Mouse (Mus musculus) myocyte (in vitro differentiated cells): ENCODE measurements around the gene Tenm4.

Experiments
- POLR2A ChIP-seq: IDR thresholded peaks from one replicate; pipeline ENCODE4 v1.6.1; 2011; ENCODE audit warnings: low read depth, mild to moderate bottlenecking, control low read depth, moderate library complexity; ENCODE audit not compliant: insufficient read length
- POLR2AphosphoS2 ChIP-seq: IDR thresholded peaks from one replicate; pipeline ENCODE4 v1.6.1; 2011; ENCODE audit warnings: low read depth, control low read depth; ENCODE audit not compliant: insufficient read length
- TCF3 ChIP-seq: IDR thresholded peaks from one replicate; pipeline ENCODE4 v1.6.1; 2011; ENCODE audit warnings: low read depth, control low read depth; ENCODE audit not compliant: insufficient read length

DNA sequence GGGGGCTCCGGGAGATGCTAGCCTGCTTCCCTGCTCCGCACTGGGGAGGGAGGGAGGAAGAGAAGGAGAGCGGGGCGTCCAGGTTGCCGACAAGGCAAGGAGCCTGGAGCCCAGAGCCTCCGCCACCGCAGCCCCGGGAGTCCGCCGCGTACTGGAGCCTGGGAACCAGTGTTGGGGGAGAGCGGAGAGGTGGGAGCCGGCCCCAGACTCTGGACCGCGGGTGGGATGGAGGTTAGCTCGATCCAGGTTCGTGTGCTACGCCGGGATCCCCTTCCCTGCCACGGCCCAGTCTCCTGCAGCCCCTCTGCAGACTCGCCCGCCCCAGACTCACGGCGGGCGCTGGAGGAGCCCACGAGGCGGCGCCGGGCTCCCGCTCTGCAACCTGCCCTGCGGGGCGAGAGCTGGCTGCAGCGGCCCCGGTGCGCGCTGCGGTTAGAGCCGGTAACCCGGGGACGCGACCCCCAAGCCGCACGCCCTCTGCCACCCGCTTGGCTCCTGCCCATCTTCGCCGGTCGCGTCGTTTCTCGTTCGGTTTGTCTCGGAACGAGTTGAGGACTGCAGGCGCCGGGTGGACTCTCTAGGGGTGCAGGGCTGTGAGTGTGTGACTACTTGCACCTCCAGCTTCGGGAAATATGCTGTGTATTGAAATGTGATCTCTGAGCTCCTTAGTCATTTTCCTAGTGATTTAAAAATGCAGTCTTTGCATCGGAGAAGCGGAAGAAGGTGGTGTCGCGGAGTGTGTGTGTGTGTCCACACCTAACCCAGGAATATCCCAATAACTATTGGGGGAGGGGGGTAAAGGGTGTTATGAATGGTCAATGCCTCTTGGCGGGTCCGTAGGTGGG, 39.7 kb downstream of the Tenm4 start:
- no peak for TF ChIP-seq POLR2A
- TF ChIP-seq POLR2AphosphoS2, result no peak
- no peak for TF ChIP-seq TCF3
